Mouse (Mus musculus): Measurements from ENCODE around the gene Sh2b1.

The Sh2b1 gene

GRCm38 (mm10) chr7:126453861-126454260, 21.4 kb downstream of the Sh2b1 start:
- DNase-seq = no peak

- no peak for DNase-seq
These were observed 23.0 kb downstream of the Sh2b1 start for GRCm38 (mm10) chr7:126452244-126452643.

GRCm38 (mm10) chr7:126450641-126451040, 24.6 kb downstream of the Sh2b1 start:
- no peak for DNase-seq

GRCm38 (mm10) chr7:126449991-126450390, 25.2 kb downstream of the Sh2b1 start:
- no peak for DNase-seq

DNA sequence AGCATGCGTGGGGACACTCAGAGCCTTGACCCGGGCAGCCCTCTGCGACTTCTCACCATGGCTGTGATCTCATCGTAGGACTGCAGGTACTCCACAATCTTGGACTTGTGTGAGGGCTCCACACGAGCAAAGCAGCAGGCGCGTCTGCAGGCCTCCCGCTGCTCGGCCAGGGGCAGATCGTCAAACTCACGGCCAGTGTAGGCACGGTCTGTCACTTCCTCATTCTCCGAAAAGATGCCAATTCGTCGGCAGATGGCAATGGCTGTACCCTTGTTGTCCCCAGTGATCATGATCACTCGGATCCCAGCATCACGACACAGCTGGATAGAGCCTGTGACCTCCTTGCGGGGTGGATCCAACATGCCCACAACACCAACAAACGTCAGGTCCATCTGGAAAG, 26.7 kb downstream of the Sh2b1 start:
- no peak for DNase-seq

- DNase-seq = no peak
These were observed 29.0 kb downstream of the Sh2b1 start for GRCm38 (mm10) chr7:126446217-126446616.

DNA sequence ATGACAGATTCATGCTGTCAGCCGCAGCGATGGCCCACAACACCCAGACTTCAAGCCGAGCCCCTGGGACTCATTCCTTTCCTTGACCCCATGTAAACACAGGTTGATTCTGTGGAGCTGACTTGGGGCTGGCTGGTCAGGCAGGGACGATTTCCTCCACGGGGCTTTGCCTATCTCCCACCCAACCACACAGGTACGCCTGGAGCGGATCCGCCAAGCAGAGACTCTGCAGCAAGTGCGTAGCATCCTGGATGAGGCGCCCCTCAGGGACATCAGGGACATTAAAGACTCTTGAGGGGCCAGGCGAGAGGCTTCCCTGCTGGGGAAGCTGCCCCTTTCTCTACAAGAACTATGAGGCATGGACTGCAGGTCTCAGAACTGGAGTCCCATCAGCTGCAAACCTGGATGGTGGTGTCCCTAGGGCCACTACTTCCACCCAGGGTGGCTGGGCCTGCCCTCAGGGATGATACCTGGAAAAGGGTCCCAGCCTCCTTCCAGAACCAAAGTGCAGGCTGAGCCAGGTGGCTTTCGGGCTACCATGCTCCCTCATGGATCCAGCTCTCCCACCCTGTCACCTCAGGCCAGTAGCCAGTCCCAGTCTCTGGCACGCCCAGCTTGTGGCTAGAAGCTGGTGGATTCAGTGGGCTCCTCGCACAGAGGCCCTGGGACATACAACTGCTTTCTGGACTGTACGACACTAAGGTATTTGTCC, 30.0 kb downstream of the Sh2b1 start:
- DNase-seq = no peak

DNA sequence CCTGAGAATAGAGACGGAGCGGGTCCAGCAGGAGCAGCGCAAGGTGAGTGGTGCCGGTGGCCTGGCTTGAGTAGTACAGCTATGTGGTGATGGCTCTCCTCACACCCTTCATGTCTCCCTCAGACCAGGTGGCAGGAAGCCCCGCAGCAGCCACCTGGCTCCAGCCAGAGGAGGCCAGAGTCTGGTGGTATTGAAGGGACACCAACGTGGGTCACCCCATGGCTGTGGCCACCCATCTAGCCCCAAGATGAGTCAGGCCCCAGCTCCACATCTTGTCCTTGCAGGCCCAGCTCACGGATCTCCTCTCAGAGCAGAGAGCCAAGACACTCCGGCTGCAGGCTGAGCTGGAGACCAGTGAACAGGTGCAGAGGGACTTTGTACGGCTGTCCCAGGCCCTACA, 30.7 kb downstream of the Sh2b1 start:
- no peak for DNase-seq

- DNase-seq = no peak
These were observed 31.2 kb downstream of the Sh2b1 start for GRCm38 (mm10) chr7:126443997-126444396.

GRCm38 (mm10) chr7:126440134-126440533, 35.1 kb downstream of the Sh2b1 start:
- DNase-seq = peak in 1 of 2 experiments; percentile 26

DNA sequence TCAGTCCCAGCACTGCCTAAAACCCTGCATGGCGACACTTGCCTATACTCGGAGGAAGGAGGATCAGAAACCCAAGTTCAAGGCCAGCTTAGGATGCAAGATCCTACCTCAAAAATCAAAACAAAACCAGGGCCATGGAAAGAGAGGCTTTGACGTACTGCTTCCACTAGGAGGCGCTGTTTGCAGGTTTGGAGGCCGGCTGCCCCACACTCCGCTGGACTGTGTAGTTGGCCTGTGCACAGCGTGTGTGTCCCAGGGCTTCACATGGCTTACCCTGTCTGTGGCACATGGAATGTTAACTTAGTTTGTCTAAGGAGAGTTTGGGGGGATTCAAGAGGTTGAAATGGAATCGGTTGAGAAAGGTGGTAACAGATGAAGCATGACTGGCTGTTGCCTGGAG, 38.4 kb downstream of the Sh2b1 start:
- DNase-seq = peak; percentile 78 to 84

DNA sequence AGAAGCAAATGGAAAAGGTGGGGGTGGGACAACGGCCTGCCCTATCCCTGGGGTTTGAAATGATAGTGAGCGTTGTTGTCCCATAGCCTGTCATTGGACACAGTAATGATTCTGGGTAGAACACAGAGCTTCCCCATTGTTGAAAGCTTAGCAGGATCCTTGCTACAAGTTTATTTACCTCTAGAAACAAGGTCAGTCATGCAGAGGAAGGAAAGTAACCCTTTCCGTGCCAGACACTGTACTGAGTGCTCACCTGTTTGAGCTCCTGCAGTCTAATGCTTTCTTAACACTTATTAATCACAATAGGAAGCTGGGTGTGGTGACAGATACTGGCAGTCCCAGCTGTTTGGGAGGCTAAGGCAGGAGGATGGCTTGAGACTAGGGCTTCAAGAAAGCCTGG, 39.4 kb downstream of the Sh2b1 start:
- no peak for DNase-seq

DNA sequence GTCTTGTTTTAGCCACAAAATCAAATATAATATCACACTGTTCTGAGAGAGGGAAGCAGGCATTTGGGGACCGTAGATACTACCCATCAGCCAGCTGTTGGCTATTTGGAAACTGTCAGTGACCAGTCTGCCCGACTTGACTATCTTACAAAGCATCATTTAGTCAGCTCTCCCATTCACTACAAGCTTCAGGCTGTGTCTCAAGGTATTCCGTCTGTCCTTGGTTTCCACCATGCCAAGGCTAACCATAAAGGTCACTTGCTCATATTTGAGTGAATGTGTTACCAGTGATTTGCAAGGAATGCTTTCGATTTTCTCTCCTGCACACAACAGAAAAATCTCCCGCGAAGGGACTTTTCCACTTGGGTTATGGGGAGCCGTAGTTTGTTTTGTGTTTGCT, 40.5 kb downstream of the Sh2b1 start:
- no peak for DNase-seq

GRCm38 (mm10) chr7:126430167-126430566, 45.1 kb downstream of the Sh2b1 start:
- no peak for DNase-seq

GRCm38 (mm10) chr7:126429503-126429898, 45.7 kb downstream of the Sh2b1 start:
- no peak for DNase-seq

- DNase-seq = peak; percentile 99 to 100
These were observed 46.4 kb downstream of the Sh2b1 start, which contains the start of gene Rabep2 for GRCm38 (mm10) chr7:126428631-126429502. Gene Rabep2, plus strand, starts transcription at chr7:126428759.

DNA sequence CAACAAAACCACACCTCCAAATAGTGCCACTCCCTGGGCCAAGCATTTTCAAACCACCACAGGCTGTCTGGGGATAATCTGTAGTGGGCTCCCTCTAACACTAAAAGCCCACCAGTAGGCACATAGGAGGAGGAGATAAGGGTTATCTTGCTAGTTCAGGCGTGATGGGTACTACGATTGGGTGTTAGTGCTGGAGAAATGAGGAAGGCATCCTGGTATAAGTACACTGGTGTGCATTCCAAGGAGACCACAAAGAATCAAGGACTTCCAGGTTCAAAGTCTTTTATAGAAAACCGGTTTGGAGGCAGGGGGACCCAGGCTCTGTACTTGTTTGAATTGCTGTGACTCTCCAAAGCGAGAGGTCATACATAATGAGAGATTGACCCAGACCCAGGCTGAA, 47.1 kb downstream of the Sh2b1 start:
- peak in 1 of 2 experiments; percentile 19 for DNase-seq

- DNase-seq = peak in 1 of 2 experiments; percentile 9
These were observed 47.8 kb downstream of the Sh2b1 start for GRCm38 (mm10) chr7:126427323-126427860.

DNA sequence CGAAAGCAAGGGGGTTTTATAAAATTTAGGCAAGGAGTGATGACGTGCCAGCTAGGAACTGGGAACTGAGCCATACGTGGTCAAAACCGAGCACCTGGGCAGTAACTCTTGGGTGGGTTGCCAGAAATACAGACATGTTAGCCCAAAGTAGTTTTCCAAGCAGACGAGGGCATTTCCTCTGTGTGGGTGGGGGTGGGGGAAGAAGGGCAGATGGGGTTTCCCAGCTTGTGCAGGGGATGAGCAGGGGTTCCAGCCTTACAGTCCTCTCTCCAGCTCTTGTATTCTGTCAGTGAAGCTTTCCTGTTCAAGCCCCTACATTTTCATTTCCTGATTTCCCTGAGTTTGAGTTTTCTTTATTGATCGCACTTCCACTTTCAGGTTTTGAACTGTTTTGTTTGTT, 51.1 kb downstream of the Sh2b1 start:
- DNase-seq = no peak

- no peak for DNase-seq
These were observed 53.5 kb downstream of the Sh2b1 start for GRCm38 (mm10) chr7:126421756-126422155.

- DNase-seq = no peak
These were observed 56.7 kb downstream of the Sh2b1 start for GRCm38 (mm10) chr7:126418496-126418895.

DNA sequence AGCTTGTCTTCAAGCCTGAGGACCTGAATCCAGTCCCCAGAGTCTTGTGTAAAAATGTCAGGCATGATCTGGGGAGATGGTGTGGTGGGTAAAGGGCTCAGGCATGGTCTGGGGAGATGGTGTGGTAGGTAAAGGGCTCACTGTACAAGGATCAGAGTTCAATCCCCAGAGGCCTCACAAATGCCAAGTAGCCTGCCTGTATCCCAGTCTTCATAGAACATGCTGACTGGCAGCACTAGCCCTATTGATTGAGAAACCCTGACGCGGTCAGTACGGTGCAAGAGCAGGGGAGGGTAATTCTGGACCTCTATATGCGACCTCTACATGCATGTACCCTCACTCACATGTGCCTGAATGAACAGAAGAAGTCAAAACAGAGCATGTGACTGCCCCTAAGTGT, 57.6 kb downstream of the Sh2b1 start:
- DNase-seq = no peak

GRCm38 (mm10) chr7:126417045-126417444, 58.2 kb downstream of the Sh2b1 start:
- DNase-seq = no peak
